Mouse (Mus musculus): ENCODE data around the gene Gm28363. TPM values are rescaled to one million over a fixed set of nuclear protein-coding genes. Genes with fewer than 3 reads are reported as not detected.
"Not testable (repeated sequence)": the region's sequence is repeated elsewhere in the genome, so short reads cannot be mapped to it uniquely, and the experiment has no call there.

Gm28363 gene
- not detected in 2 replicates for polyA plus RNA-seq (2015; fragmentation: Nextera tagmentation; extraction: Ambion mirVana)

- not testable (repeated sequence) for H3K4me1 ChIP-seq (replicated peaks; ENCODE audit: control insufficient read depth, insufficient read depth, low read length); H3K27me3 ChIP-seq (replicated peaks; ENCODE audit: control insufficient read depth, insufficient read depth, low read length); H3K36me3 ChIP-seq (ENCODE audit: control insufficient read depth, insufficient read depth); H3K9me3 ChIP-seq (ENCODE audit: control insufficient read depth); H3K9ac ChIP-seq (ENCODE audit: low read depth, low read length); H3K4me3 ChIP-seq (ENCODE audit: low read depth, low read length); H3K4me2 ChIP-seq (replicated peaks; ENCODE audit: low read depth); H3K27ac ChIP-seq (ENCODE audit: low read depth, low read length); ATAC-seq
- 71% methylated on average over 2 of the region's 2 CpGs for WGBS
Observed at GRCm38 (mm10) chr1:117696831-117697230, at the start of gene Gm28363. Gene Gm28363, plus strand, starts transcription at chr1:117697131.

- H3K9me3 ChIP-seq (ENCODE audit: control insufficient read depth); H3K27ac ChIP-seq (ENCODE audit: low read depth, low read length); H3K4me2 ChIP-seq (replicated peaks; ENCODE audit: low read depth); H3K36me3 ChIP-seq (ENCODE audit: control insufficient read depth, insufficient read depth); H3K4me3 ChIP-seq (ENCODE audit: low read depth, low read length); ATAC-seq; H3K27me3 ChIP-seq (replicated peaks; ENCODE audit: control insufficient read depth, insufficient read depth, low read length); H3K4me1 ChIP-seq (replicated peaks; ENCODE audit: control insufficient read depth, insufficient read depth, low read length); H3K9ac ChIP-seq (ENCODE audit: low read depth, low read length): not testable (repeated sequence)
- WGBS, result 60% methylated on average over 1 of the region's 1 CpGs
Observed at GRCm38 (mm10) chr1:117650236-117650635, 46.7 kb upstream of the Gm28363 start.

Other genes with a start within 250 kb of the Gm28363 start
- gene B020011L13Rik, start 84.0 kb downstream of the Gm28363 start, polyA plus RNA-seq (2015; fragmentation: Nextera tagmentation; extraction: Ambion mirVana), result not detected in 2 replicates
- not detected in 2 replicates for gene Gm28360, start 132.9 kb downstream of the Gm28363 start, polyA plus RNA-seq (2015; fragmentation: Nextera tagmentation; extraction: Ambion mirVana)
- not detected in 2 replicates for gene Gm28168, start 230.9 kb downstream of the Gm28363 start, polyA plus RNA-seq (2015; fragmentation: Nextera tagmentation; extraction: Ambion mirVana)

Measured in intestine, postnatal 0 days (tissue).